Mouse (Mus musculus) adrenal gland, adult 18-20 months (tissue): Measurements from ENCODE around the gene Slc29a3. TPM values are rescaled to one million over a fixed set of nuclear protein-coding genes. Genes with fewer than 3 reads are reported as not detected.
"Not testable (repeated sequence)": the region's sequence is repeated elsewhere in the genome, so short reads cannot be mapped to it uniquely, and the experiment has no call there.

Source experiments
- DNase-seq, 2 experiments: peaks; one replicate each; pipeline ENCODE4 v3.0.0; 2021 to 2022; ENCODE audit warnings: low spot score in 2 of 2
- total RNA-seq, 2 experiments: library from RNA; stranded (reverse); gene quantifications; 1 replicate in 1 of 2; 2 replicates in 1 of 2; pipeline ENCODE4 v1.2.3; 2021

The Slc29a3 gene
- total RNA-seq, 2 experiments from 2014 or later, result 19.4 to 57.7 TPM

- no peak for DNase-seq
Observed at GRCm38 (mm10) chr10:60768614-60769013, 16.0 kb upstream of the Slc29a3 start.

- no peak for DNase-seq
Observed at GRCm38 (mm10) chr10:60767400-60767799, 14.8 kb upstream of the Slc29a3 start.

GRCm38 (mm10) chr10:60762126-60762525 is 9.5 kb upstream of the Slc29a3 start:
- no peak for DNase-seq

GRCm38 (mm10) chr10:60760377-60760776 is 7.8 kb upstream of the Slc29a3 start:
- peak; percentile 87 to 88 for DNase-seq

DNA sequence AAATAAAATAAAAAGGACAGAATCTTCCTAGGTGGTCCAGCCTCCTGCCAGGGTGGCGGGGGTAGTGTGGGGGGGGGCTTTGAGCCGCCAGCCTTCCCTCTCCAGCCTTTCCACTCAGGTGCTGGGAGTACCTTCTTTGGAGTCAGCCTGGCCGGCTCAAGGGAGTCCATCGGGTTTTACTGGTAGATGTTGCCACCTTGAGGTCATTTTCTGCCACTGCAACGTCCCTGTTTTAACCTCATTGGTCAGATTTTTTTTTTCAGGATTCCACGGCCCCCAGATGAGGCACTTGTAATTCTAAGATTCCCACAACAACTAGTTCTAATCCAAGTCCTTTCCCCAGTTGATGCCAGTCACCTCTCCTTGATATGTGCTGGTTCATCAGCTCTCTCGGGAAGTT is 4.4 kb upstream of the Slc29a3 start:
- peak; percentile 50 to 53 for DNase-seq

DNA sequence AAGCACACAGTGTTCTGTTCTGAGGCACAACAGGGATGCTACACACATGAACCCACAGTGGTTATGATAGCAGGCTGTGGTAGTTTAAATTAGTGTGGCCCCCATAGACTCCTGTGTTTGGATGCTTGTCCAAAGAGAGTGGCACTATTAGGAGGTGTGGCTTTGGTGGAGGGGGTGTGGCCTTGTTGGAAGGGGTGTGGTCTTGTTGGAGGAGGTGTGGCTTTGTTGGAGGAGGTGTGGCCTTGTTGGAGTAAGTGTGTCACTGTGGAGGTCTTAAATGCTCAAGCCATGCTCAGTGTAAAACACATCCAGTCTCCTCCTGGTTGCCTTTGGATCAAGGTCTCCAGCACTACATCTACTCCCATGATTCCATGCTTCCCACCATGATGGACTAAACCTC is 3.6 kb upstream of the Slc29a3 start:
- no peak for DNase-seq

GRCm38 (mm10) chr10:60753941-60754340 is 1.3 kb upstream of the Slc29a3 start:
- no peak for DNase-seq

DNA sequence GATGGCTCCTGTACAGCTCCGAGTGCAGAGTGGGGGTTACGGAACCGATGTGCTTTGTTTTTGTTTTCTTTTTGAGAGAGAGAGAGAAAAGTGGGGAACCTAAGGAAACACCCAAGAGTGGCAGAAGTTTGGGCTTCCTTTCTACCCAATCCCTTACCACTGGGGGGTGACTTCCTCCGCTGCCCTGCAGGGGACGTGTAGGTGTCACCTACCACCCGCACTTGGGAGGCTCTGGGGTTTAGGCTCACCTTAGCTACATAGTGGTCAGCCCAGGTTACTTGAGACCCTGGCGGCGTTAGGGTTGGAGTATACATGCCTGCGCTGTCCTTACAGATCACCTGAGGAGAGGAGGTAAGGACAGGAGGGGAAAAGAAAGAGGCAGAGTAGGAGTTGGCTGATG is 667 bp upstream of the Slc29a3 start:
- no peak for DNase-seq

DNA sequence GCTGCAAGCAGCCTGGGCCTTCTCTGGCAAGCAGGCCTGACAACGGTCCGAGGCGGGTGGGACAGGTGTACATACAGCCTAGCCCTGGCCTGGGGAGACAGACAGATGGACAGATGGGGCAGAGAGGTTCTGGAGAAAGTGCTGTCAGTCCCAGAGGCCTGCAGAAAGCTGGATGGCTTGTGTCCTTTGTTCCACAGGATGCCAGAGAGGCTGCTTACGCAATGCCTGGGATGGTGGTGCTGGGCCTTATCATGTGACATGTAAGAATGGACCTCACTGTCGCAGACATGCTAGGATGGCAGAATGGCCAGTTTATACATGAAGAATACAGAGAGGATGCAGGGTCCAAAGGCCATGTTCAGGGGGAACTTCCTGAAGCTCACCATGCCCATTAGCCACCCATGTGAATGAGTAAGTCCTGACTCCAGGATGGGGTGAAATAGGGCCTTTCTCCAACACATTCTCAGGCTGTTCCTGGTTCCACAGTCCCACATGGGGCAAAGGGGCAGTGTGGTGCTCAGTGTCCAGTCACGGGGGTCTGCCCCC is 4.9 kb downstream of the Slc29a3 start:
- DNase-seq, result no peak

GRCm38 (mm10) chr10:60746512-60746911 is 6.1 kb downstream of the Slc29a3 start:
- DNase-seq, result no peak

DNA sequence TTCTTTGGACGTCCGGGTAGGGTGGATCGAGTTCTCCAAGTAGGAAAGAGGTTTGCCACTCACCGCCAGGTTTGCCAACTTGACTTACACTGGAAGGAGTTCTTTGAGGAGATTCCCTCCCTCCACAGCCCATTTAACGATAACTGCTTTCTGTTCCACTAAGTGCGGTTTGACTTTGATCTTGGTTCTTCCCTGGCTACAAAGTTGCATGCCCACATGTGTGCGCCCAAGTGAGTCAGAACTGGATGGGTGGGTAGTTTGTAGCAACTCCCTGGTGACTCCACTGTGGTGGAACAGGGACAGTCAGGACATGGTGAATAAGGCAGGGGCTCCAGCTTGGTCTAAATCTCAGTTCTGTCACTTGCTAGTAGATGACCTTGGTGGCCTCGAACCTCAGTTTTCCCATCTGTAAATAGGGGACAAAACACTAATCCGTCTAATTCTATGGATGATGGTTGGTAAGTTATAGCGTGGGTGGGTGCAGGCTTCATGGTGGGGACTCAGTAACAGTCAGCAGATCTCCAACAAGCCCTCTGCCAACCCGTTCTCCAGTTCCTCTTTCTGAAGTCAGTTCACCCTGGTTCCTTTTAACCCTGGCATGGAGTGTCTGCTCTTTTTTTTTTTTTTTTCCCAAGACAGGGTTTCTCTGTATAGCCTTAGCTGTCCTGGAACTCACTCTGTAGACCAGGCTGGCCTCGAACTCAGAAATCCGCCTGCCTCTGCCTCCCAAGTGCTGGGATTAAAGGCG is 7.9 kb downstream of the Slc29a3 start:
- no peak for DNase-seq

GRCm38 (mm10) chr10:60743681-60744080 is 8.9 kb downstream of the Slc29a3 start:
- no peak for DNase-seq

- DNase-seq, result no peak
Observed at GRCm38 (mm10) chr10:60742942-60743341, 9.7 kb downstream of the Slc29a3 start.

DNA sequence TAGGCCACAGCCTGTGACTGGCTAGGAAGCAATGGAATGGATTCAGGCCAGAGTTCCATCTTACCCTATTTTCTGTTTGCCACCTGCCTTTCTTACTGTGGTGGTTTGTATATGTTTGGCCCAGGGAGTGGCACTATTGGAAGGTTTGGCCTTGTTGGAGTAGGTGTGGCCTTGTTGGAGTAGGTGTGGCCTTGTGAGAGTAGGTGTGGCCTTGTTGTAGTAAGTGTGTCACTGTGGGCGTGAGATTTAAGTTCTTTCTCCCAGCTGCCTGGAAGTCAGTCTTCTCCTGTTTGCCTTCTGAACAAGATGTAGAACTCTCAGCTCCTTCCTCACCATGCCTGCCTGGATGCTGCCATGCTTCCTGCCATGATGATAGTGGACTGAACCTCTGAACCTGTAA is 10.3 kb downstream of the Slc29a3 start:
- DNase-seq, result not testable (repeated sequence)

DNA sequence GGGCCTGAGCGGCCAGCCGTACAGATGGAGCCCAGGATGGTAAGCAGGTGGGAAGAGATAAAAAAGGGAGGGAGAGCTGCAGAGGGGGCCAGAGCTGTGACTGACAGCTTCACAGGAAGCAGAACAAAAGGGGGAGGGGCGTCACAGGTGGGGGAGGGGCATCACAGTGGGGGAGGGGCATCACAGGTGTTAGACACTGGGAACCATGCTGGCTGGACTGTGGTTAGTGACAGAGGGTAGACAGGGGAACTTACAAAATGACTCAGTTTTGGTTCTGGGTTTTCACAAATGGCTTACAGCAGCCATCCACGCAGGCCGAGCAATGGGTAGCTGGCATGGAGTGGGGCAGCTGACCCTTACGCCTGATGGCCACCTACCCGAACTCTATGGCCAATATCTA is 11.2 kb downstream of the Slc29a3 start:
- no peak for DNase-seq

- no peak for DNase-seq
Observed at GRCm38 (mm10) chr10:60739619-60740363, 12.8 kb downstream of the Slc29a3 start.

DNA sequence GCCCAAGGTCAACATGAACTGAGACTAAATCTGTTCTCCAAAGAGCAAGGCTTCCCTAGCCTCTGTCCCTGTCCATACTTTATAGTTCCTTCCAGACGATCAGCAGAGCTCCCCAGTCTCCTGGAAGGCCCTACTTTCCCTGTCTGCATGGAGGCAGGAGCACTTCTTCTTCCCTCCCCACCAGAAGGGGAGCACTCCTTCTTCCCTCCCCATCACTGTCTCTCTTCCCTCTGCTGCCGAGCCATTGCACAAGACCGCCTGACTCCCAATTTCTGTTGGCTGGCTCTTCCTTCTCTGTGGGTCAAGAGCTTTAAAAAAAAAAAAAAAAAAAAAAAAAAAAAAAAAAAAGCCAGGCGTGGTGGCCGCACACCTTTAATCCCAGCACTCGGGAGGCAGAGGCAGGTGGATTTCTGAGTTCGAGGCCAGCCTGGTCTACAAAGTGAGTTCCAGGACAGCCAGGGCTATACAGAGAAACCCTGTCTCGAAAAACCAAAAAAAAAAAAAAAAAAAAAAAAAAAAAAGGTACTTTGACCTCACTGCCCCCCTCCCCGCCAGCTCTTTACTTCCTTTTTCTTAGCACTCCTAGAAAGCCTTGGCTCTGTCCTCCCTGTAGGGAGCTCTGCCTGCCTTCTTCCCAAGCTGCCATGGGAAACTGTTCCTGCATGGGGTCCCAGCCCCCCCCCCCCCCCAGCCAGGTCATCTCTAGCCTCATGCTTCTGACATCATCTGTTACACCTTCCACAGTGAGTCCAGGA is 14.5 kb downstream of the Slc29a3 start:
- DNase-seq, result no peak

- DNase-seq, result peak in 1 of 2 experiments; percentile 43
Observed at GRCm38 (mm10) chr10:60737169-60737728, 15.3 kb downstream of the Slc29a3 start.

- no peak for DNase-seq
Observed at GRCm38 (mm10) chr10:60735737-60736136, 16.9 kb downstream of the Slc29a3 start.

- no peak for DNase-seq
Observed at GRCm38 (mm10) chr10:60733471-60733870, 19.1 kb downstream of the Slc29a3 start.

DNA sequence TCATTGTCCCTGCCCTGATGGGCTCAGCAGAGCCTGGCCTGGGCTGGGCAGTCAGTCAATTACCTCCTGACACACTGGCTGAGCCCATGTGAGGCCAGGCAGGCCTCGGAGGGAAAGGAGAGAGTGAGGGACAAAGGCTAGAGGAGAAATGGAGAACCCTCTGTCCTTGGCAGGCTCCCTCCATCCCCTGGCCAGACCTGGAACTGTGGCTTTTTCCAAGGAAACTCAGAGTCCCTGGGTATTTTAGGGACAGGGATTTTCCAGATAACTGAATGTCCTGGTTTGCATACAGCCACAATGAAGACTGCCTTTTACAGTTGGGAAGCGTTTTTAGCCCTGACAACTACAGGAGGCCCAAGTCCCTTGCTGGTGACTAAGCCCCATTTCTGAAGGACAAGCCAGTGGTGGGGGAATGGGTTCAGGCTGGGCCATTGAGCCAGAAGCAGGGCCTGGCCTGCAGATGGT is 20.2 kb downstream of the Slc29a3 start:
- DNase-seq, result peak in 1 of 2 experiments; percentile 35
